Mouse (Mus musculus) macrophage (primary cell): Measurements from ENCODE around the gene Acsbg2. TPM values are rescaled to one million over a fixed set of nuclear protein-coding genes. Genes with fewer than 3 reads are reported as not detected.

Experiments used
- H3K27ac ChIP-seq: fragments of 350-480 bp; formaldehyde crosslinking; 2 replicates; pipeline ENCODE4 v1.9.0; 2021
- H3K36me3 ChIP-seq: fragments of 350-480 bp; formaldehyde crosslinking; 2 replicates; pipeline ENCODE4 v1.9.0; 2021; ENCODE audit errors: inconsistent target
- H3K4me3 ChIP-seq: fragments of 350-480 bp; formaldehyde crosslinking; 2 replicates; pipeline ENCODE4 v1.9.0; 2021; ENCODE audit errors: inconsistent target
- H3K79me2 ChIP-seq: fragments of 350-480 bp; formaldehyde crosslinking; 2 replicates; pipeline ENCODE4 v1.9.0; 2021; ENCODE audit errors: inconsistent target
- WGBS: methylation state at CpG from one replicate; pipeline ENCODE4 v1.1.7; 2026; ENCODE audit warnings: inconsistent platforms; ENCODE audit not compliant: missing documents; 5-methylcytosine and 5-hydroxymethylcytosine counted together
- polyA plus RNA-seq: library from polyadenylated mRNA; stranded (reverse); fragments of 250-400 nt; gene quantifications from 3 replicates; pipeline ENCODE4 v1.2.4, GENCODE M21; 2018; ENCODE audit warnings: inconsistent platforms

Gene Acsbg2
- polyA plus RNA-seq, 1 experiment from 2014 or later, result not detected

GRCm38 (mm10) chr17:56823352-56823751, 50.9 kb downstream of the Acsbg2 start:
- Histone ChIP-seq H3K36me3 (no peaks in the 10 kb centered on the region), H3K27ac (no peak overlapping the region), H3K79me2 (no peaks in the 10 kb centered on the region), H3K4me3 (no peak overlapping the region)
- WGBS, result 85% methylated on average over 2 of the region's 2 CpGs

GRCm38 (mm10) chr17:56822380-56822779, 51.9 kb downstream of the Acsbg2 start:
- H3K36me3 ChIP-seq, result no peaks in the 10 kb centered on the region
- H3K27ac ChIP-seq, result no peak overlapping the region
- 96% methylated on average over 2 of the region's 2 CpGs for WGBS
- H3K4me3 ChIP-seq, result no peak overlapping the region
- no peaks in the 10 kb centered on the region for H3K79me2 ChIP-seq

- Histone ChIP-seq H3K79me2 (no peaks in the 10 kb centered on the region), H3K36me3 (no peaks in the 10 kb centered on the region), H3K4me3 (no peak overlapping the region), H3K27ac (no peak overlapping the region)
- WGBS, result 34% methylated on average over 8 of the region's 8 CpGs
These were observed 54.5 kb downstream of the Acsbg2 start for GRCm38 (mm10) chr17:56819694-56820111.

DNA sequence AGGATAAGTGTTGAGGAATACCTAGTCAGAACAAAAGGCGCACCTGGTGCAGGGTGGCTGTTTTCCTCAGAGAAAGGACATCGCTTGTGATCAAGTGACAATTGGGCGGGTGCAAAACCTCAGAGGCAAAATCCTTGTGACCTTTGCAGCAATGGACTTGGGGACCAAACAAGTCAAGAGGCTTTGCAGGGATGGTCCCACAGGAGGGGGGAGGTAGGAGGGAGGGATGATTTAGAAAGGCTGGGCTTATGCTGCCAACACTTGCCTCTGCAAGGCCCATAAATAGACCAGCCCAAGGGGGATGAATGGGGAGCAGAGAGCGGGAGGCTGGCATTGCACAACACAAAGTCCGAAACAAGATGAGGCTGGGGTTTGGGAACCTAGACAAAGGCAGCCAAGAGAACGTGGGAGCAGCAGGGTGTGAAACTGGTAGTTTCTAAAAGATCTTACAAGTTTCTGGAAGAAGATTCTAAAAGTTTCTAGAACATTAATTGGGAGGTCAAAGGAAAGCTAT, 55.2 kb downstream of the Acsbg2 start:
- no peak overlapping the region for H3K4me3 ChIP-seq
- H3K36me3 ChIP-seq, result no peaks in the 10 kb centered on the region
- no peak overlapping the region for H3K27ac ChIP-seq
- WGBS, result 52% methylated on average over 6 of the region's 6 CpGs
- no peaks in the 10 kb centered on the region for H3K79me2 ChIP-seq

DNA sequence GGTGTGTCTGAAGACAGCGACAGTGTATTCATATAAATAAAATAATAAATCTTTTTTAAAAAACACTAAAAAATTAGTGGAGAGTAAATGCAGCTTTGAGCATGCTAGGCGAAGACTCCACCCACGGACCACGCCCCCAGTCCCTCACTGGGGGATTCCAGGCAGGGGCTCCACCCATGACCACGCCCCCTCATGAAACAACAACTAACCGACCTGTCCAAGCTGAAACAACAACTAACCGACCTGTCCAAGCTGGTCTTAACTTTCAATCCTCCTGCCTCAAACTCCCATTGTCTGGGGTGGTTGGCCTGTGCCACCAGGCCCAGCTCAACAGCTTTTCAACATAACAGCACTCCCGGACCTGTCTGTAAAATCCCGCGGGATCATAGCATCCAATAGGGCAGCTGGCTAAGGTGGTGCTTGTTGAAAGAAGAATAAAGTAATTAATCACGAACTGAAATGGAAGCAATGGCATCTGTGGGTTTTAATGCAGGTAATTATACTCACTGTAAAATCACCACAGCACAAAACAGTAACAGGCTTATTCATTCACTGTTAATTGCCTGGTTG, 56.1 kb downstream of the Acsbg2 start:
- 74% methylated on average over 11 of the region's 11 CpGs for WGBS
- no peak overlapping the region for H3K4me3 ChIP-seq

DNA sequence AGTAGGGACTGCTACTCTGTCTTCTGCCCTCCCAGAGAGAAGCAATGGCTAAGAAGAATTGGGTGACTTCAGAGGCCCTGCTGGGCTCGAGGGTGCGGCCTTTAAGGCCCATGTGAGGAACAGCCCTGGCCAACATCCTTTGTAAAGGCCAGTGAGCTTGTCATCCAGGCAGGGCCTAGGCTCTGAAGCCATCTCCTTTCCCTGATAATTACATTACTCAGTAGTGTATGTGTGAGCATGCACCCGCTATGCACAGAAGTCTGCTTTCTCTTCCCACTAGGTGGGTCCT, 59.2 kb downstream of the Acsbg2 start:
- no peak overlapping the region for H3K4me3 ChIP-seq
- no peaks in the 10 kb centered on the region for H3K36me3 ChIP-seq
- WGBS, result 82% methylated on average over 2 of the region's 3 CpGs
- no peak overlapping the region for H3K27ac ChIP-seq
- no peaks in the 10 kb centered on the region for H3K79me2 ChIP-seq

More for the DNA sequence above, 56.1 kb downstream of the Acsbg2 start:
- H3K27ac ChIP-seq, result no peak overlapping the region
- no peaks in the 10 kb centered on the region for H3K79me2 ChIP-seq
- no peaks in the 10 kb centered on the region for H3K36me3 ChIP-seq

GRCm38 (mm10) chr17:56814316-56815056, 59.8 kb downstream of the Acsbg2 start:
- Histone ChIP-seq H3K36me3 (no peaks in the 10 kb centered on the region), H3K4me3 (no peak overlapping the region), H3K79me2 (no peaks in the 10 kb centered on the region), H3K27ac (no peak overlapping the region)
- WGBS, result 55% methylated on average over 12 of the region's 24 CpGs

DNA sequence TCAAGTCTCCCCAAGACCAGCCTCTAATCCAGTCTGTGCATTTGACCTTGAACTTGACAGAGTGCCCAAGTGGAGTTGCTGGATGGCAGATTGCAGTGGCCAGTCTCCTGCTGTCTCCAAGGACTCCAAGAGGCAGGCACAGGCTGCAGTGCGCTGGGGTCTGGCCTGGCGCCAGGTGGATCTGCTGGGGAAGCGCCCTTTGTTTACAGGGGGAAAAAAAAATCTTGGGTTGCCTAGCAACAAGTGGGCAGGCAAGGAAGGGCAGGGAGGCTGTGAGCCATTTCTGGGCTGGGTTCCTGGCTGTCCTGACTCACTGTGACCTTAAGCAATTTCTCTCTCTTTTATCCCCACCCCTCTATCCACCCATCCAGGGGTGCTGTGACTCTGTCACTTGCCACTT, 64.0 kb downstream of the Acsbg2 start:
- no peaks in the 10 kb centered on the region for H3K36me3 ChIP-seq
- H3K27ac ChIP-seq, result no peak overlapping the region
- no peaks in the 10 kb centered on the region for H3K79me2 ChIP-seq
- no peak overlapping the region for H3K4me3 ChIP-seq
- 25% methylated on average over 3 of the region's 3 CpGs for WGBS

DNA sequence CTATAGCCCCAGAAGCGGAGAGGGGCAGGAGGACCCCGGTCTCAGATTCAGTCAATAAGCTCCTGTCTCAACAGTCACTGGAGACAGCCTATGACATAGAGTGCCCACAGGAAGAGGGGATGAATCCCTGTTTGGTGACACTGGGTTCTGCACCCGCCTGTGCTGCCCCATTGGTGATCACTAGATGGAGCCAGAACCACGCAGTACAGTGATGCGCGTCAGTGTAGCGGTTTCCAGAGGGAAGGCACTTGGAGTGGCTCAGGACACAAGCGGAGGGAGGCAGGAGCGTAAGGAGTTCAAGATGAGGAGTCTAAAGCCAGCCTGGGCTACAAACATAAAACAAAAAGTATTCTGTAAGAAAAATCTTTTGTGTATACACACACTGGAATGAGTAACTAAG, 65.7 kb downstream of the Acsbg2 start:
- Histone ChIP-seq H3K4me3 (no peak overlapping the region), H3K79me2 (no peaks in the 10 kb centered on the region), H3K27ac (no peak overlapping the region), H3K36me3 (no peaks in the 10 kb centered on the region)
- WGBS, result 29% methylated on average over 9 of the region's 9 CpGs

DNA sequence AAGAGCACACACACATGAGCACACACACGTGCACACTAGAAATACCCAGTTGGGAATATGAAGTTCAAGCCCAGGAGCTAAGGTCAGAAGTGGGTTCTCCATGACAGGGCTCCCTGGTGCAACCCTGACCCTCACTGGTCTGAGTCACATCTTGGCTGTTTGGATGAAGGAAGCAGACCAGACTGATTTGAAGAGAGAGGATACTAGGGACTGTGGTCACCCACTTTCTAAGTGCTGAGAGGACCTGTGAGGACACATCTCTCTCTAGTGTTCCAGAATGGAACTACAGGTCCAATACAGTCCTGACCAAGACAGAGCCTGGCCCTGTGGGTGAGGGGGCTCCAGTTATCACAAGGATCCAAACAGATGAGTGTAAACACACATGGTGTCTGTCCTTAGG, 68.5 kb downstream of the Acsbg2 start:
- no peaks in the 10 kb centered on the region for H3K36me3 ChIP-seq
- 100% methylated on average over 1 of the region's 1 CpGs for WGBS
- no peaks in the 10 kb centered on the region for H3K79me2 ChIP-seq
- no peak overlapping the region for H3K27ac ChIP-seq
- H3K4me3 ChIP-seq, result no peak overlapping the region

DNA sequence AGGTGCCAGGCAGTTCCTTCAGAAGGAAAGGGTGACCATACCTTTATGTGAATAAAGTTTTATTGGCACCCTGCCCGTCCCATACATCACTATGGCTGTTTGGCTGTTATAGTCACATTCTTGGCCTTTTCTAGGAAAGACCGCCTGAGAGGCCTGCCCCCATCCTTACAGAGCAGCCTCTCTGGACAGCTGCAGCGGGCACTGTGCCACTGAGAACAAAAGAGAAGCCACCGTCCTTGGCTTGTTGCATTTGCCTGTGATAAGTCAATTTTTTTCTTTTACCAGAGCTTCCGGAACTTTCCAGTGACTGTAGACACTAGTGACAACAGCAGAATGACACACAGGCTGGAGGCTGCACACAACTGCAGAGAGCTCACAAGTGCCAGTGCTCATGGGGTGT, 69.3 kb downstream of the Acsbg2 start:
- Histone ChIP-seq H3K27ac (no peak overlapping the region), H3K4me3 (no peak overlapping the region), H3K36me3 (no peaks in the 10 kb centered on the region), H3K79me2 (no peaks in the 10 kb centered on the region)
- WGBS, result 92% methylated on average over 5 of the region's 5 CpGs

- no peaks in the 10 kb centered on the region for H3K79me2 ChIP-seq
- H3K36me3 ChIP-seq, result no peaks in the 10 kb centered on the region
- H3K4me3 ChIP-seq, result no peak overlapping the region
- 96% methylated on average over 7 of the region's 8 CpGs for whole genome bisulfite sequencing
- no peak overlapping the region for H3K27ac ChIP-seq
These were observed 72.2 kb downstream of the Acsbg2 start for GRCm38 (mm10) chr17:56802065-56802464.

- no peak overlapping the region for H3K4me3 ChIP-seq
- H3K36me3 ChIP-seq, result no peaks in the 10 kb centered on the region
- WGBS, result 98% methylated on average over 3 of the region's 3 CpGs
- H3K27ac ChIP-seq, result no peak overlapping the region
- H3K79me2 ChIP-seq, result no peaks in the 10 kb centered on the region
These were observed 75.0 kb downstream of the Acsbg2 start for GRCm38 (mm10) chr17:56799276-56799675.

DNA sequence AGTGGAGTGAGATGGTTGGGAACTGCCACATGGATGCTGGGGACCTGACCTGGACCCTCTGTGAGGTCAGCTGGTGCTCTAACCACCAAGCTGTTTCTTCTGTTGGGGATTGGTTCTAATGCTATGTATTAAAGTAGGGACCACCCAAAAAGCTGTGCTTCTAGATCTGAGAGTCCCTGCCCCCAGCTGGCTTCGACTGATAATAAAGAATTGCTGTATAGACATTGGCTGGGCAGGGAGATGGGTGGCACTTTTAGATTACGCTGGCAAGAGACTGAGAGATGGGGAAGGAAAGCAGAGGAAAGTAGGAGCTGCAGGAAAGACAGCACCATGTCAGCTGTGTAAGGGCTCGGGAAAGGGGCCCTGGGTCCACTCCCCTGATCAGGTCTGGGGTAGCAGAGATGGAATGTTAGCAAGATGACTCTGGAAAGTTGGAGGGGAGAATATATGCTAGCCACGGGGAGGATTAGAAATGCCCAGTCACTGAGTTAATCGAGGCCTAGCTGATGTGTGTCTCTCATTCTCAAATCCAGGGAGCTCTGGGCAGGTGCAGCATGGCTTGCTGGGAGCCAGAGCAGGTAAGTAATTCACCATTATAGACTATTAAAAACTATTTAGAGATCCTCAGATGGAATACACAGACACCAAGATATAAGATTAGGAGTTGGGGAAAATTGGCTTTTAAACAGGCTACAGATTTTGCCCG, 80.5 kb downstream of the Acsbg2 start:
- Histone ChIP-seq H3K4me3 (no peak overlapping the region), H3K27ac (no peak overlapping the region), H3K36me3 (no peaks in the 10 kb centered on the region)

More for the DNA sequence above, 80.5 kb downstream of the Acsbg2 start:
- H3K79me2 ChIP-seq, result no peaks in the 10 kb centered on the region
- 80% methylated on average over 6 of the region's 6 CpGs for WGBS
